Mouse (Mus musculus): ENCODE data around the gene Alox5.

Alox5 gene

DNA sequence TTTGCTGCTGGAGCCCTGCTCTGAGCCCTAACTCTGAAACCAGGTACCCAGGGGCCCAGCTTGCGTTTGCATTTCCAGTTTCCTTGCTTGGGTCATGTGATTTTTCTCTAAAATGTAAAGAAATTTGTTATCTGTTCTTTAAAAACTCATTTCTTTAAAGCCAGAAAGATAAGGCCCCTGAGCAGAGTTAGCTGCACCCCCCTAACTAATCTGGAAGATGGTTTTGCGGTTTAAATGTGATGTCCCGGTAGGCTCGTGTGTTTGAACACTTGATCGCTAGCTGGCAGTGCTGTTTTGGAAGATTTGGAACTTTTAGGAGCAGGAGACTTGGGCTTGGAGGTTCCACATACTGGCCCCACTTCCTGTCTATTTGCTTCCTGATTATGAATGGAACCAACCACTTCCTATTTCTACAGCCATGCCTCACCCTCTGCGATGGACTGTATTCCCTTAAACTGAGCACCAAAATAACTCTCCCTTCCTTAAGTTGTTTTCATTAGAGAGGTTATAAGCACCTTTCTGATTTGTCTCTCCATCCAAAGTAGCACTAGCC is 44.9 kb downstream of the Alox5 start:
- no peak for DNase-seq

GRCm38 (mm10) chr6:116415126-116415676 is 45.8 kb downstream of the Alox5 start:
- DNase-seq = no peak

DNA sequence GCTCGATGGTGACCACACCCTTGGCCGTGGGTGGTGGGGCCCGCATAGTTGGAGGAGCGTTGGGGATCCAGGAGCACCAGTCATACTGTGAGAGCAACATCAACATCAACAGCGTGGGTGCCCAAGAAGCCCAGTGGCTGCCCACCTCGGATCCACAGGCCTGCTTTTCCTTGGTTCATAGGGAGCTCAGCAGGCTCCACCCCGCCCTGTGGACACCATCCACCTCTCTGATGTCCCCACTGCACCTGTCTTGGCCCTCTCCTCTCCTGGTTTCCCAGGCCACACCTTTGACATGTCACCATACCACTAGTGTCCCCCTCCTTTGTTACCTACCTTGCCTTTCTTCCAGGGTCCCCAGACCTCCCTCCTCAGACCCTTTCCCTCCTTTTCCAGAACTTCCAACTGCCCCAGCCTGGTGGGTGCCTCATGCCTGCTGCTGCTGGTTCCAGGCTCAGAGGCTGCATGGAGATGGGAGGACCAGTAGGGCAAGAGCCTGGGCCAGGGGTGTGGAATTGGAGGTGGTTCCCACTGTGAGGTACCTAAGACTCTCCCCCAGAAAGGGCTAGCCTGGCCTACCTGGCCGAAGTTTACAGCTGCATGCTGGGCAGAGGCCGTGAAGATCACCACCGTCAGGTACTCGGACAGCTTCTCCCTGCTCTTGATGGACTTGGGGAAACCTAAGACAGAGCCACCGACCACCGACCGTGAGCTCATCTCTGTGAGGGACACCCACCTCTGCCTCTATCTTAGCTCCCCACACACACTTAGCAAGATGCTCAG is 48.2 kb downstream of the Alox5 start:
- DNase-seq = no peak

GRCm38 (mm10) chr6:116411716-116412115 is 49.3 kb downstream of the Alox5 start:
- DNase-seq = no peak

DNA sequence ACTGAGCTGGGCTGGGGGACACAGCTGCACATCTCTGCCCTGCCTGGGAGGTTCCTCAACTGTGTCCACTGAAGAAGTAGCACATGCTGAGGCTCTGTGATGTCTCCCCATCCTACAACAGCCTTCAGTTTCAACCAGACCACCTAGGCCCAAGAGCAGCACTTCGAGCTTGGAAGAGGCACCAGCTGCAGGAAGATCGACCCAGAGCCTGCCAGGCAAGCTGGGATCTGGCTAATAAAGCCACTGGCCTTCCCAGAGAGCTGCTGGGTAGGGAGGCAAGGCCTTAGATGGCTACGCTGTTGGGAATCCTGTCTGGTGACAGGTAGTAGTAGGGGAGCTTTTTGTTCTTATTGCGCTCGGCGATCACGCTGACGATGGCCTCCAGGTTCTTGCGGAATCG is 50.5 kb downstream of the Alox5 start:
- DNase-seq = no peak

GRCm38 (mm10) chr6:116407956-116408657 is 52.9 kb downstream of the Alox5 start:
- no peak for DNase-seq

GRCm38 (mm10) chr6:116407216-116407615 is 53.8 kb downstream of the Alox5 start:
- no peak for DNase-seq

GRCm38 (mm10) chr6:116406680-116407079 is 54.3 kb downstream of the Alox5 start:
- DNase-seq = no peak

DNA sequence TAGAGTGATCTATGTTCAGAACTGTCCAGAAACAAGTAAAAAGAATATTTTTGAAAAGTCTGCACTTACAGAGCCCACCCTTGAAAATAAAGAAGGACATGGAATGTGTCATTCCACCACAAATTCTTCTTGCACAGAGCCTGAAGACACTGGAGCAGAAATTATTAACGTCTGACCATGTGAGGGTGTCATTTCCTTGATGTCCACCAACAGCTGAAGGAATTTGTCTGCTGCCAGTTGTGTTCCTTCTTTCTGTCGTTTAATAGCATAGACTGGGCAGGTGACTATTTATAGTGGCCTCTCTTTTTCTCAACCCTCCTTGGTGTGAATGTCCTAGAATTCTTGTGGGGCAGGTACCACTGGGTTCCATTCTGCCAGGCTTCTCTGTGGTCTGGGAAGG is 54.8 kb downstream of the Alox5 start:
- no peak for DNase-seq

- DNase-seq = no peak
These were observed 55.3 kb downstream of the Alox5 start for GRCm38 (mm10) chr6:116405715-116406114.

DNA sequence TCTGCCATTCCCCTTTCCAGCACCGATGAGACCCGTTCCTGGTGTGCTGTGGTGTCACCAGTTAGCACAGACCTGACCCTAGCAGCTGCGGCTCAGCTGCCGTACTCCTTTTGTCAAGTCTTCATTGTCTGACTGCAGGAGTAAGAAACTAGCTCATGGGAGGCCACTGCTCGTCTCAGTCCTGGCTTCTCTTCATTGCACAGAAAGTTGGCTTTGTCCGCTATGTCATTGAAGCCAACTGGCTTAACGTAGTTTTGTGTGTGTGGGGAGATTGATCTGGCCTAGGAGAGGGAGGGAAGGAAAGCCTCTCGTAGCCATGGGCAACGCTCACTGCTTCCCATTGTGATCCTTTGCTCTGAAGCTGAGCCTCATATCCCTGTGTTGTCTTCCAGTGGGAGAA is 55.7 kb downstream of the Alox5 start:
- no peak for DNase-seq

- no peak for DNase-seq
These were observed 58.6 kb downstream of the Alox5 start for GRCm38 (mm10) chr6:116402426-116402825.

DNA sequence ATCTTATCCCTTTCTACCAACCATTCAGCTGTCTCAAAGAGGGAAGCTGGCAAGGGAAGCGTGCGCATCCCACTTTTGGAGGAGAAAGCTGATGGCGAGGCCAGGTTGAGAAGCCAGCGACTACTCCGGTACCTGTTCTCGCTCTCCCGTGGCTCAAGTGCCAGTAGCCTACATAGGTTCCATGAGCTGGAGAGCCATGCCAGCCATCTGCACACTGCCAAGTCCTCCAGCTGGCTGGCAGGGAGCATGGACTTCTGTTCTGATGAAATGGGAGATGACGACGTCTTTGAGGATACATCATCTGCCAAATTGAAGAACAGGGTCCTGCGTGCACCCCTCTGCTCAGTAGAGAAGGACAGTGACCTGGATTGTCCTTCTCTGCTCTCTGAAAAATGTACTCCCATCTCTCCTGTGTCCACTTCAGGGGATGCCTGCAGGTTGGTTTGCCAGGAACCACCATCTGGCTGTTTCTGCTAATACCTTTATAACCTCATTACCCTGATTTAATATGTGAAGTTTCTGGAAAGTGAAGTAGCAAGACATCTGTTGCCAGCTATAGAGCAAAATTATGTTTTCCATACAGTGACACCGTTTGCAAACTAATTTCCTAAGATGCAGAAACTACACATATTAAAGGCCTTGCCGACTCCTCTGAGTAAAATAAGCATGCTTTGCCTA is 59.1 kb downstream of the Alox5 start:
- no peak for DNase-seq

DNA sequence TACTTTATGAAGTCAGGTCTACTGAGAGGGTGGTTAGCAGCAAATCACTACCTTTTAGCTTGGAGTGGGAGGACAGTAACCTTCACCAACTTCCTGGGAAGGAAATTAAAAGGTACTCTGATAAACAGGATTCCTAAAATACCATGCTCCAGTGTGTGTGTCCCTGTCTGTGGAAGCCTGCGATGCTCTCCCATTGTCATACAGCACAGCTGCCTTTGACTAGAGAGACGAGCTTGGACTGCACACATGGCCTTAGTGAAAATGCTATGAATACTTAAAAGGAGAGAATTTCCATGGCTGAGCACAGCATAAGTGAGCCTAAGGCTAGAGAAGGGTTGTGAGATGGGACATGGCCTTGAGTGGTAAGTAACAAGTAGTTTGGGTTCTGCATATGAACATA is 62.8 kb downstream of the Alox5 start:
- no peak for DNase-seq

DNA sequence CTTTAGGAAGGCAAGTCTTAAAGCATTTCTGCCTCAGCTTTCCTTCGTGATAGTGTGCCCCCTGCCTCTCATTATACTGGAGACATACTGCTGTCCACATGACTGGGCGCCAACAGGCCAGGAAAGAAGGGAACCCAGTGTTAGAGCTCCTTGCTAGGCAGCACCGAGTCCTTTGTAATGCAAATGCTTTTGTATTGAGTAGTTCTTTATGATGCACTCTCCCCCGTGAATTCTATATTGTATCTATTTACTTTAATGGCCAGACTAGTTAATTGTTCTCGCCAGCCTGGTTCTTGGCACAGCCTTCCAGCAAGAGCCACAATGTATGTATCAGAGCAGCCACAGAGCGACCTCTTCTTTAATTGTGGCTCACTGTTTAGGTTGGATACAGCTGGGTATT is 63.4 kb downstream of the Alox5 start:
- DNase-seq = no peak

GRCm38 (mm10) chr6:116394916-116395648 is 65.9 kb downstream of the Alox5 start:
- DNase-seq = no peak

GRCm38 (mm10) chr6:116389481-116389880 is 71.5 kb downstream of the Alox5 start:
- DNase-seq = no peak

DNA sequence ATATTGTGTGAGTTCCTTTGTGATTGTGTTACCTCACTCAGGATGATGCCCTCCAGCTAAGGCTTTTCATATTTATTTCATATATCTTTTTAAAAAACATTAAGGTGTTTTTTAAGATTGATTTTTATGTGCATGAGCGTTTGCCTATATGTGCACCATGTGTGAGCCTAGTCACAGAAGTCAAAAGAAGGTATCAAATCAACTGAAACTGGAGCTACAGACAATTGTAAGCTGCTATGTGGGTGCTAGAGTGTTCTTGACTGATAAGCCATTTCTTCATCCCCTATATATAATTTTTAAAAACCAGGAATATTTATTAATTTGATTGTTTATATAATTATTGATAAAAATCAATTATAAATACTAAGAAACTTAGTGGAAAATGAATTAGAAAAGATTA is 72.9 kb downstream of the Alox5 start:
- no peak for DNase-seq

- DNase-seq = no peak
These were observed 74.5 kb downstream of the Alox5 start for GRCm38 (mm10) chr6:116386506-116386905.

DNA sequence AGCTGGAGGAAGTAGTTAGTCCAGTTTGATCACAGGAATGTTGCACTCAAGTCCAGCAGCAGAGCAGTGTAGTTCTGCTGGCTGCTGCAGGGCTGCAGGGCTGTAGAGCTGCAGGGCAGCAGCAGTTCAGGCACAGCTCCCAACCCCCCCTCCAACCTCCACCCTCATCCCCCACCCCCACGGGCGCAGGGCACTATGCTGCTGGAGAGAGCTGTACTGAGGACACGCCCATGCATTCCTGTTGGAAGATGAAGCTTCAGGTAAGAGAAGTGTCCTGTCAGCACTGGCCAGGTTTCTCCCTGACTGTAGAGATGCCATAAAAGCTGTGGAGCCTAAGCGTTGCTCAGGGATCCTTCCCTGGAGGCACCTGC is 74.9 kb downstream of the Alox5 start:
- no peak for DNase-seq

GRCm38 (mm10) chr6:116385194-116386044 is 75.6 kb downstream of the Alox5 start:
- no peak for DNase-seq

GRCm38 (mm10) chr6:116383582-116383981 is 77.4 kb downstream of the Alox5 start:
- DNase-seq = no peak

All from thymus, postnatal 25 days (tissue).